Mouse (Mus musculus): Measurements from ENCODE around the gene Ugt1a10. TPM values are rescaled to one million over a fixed set of nuclear protein-coding genes. Genes with fewer than 3 reads are reported as not detected.

Gene Ugt1a10
- total RNA-seq, 2 experiments from 2014 or later, result not detected

DNA sequence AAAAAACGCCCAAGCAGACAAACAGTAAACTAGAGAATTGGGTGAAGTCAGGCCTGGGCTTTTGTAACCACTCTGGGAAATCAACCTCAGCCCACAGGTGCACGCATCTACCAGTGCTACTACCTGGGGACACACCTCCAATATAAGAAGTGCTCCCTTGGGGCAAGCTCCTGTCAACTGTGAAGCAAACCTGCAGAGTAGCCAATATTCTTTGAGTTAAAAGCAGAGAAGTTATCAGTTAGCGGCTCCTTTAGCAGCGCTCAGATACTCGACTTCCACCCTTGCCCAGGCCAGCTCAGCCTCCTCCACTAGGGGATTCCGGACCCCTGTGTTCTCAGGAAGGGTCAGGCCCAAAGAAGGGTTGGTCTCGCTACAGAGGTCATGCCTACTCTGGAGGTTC is 206.5 kb downstream of the Ugt1a10 start:
- no peak for ATAC-seq (replicated peaks; ENCODE audit: low FRiP score, poor library complexity, severe bottlenecking)

DNA sequence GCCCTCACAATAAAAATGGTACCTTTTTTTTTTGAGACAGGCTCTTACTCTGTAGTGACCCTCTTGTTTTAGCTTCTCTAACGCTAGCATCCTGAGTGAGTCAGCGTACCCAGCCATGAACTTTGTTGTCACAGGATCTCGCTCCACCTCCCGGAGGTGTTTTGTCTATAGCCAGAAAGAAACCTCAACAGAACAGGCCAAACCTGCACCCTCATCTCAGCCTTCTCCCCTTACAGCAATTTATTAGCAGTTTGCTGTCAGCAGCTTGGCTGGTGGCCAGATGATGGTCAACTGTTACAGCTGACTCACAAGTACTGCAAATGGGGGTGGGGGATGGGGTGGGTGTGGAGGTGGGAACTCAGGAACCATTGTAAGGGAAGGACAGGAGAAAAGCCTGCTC is 207.1 kb downstream of the Ugt1a10 start:
- ATAC-seq (replicated peaks; ENCODE audit: low FRiP score, poor library complexity, severe bottlenecking), result no peak

DNA sequence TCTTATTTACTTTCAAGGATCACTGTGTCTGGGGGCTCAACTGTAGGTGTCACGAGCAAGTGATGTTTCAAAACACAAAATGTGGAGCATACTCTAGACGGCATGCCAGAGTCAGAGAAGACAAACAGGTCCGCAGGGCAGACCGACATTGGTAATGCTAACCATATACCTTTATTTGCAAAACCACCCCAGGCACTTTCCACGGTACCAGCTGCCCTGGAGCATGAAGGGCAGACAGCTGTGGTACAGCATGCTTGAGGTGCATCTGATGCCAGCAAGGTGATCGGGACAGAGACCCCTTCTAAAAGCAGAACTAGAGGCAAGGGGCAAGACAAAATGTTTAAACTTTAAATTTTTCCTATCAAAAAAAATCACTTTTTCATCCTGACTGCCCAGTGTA is 207.8 kb downstream of the Ugt1a10 start:
- ATAC-seq (replicated peaks; ENCODE audit: low FRiP score, poor library complexity, severe bottlenecking), result no peak

DNA sequence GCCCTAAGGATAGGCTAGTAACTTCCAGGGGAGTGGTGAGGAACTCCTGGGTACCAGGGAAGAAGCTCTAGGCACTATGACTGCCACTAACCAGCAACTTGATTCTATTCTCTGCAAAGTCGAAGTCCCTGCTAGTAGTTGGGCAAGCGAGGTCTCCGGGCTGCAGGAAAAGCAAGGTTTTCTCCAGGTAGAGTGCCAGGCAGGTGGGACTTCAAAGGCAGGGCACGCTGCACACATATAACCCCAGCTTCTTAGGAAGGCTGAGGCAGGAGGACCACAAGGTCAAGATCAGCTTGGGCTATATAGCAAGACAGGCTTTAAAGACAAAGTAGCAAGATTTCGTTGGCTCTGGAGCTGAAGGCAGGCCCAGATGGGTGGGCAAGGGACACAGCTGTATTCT is 208.6 kb downstream of the Ugt1a10 start:
- no peak for ATAC-seq (replicated peaks; ENCODE audit: low FRiP score, poor library complexity, severe bottlenecking)

DNA sequence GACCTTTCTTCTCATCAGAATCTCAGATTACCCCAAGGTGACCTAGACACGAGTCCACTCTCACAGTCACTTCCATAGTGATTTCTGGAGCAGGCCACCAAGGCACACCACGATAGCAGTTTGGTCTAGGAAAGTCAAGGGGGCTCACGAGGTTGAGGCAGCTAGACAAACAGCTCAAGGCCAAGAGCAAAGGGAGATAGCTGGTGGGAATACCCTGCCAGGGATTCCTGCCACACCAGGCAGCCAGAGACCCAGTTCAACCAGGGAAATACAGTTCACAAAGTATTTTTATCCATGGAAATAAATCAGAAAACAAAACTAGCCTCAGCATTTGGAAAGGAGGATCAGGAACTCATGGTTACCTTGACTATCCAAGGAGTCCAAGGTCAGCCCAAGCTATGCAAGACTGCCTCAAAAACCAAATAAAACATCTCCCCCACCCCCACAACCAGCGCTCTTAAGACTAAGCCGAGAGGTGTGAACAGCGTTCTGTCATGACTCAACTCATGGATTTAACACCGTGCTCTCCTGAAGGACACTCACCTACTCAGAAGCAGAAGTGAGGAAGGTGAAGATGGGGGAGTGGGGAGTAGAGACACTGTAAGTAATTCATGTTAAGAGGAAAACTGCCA is 209.2 kb downstream of the Ugt1a10 start:
- no peak for ATAC-seq (replicated peaks; ENCODE audit: low FRiP score, poor library complexity, severe bottlenecking)

DNA sequence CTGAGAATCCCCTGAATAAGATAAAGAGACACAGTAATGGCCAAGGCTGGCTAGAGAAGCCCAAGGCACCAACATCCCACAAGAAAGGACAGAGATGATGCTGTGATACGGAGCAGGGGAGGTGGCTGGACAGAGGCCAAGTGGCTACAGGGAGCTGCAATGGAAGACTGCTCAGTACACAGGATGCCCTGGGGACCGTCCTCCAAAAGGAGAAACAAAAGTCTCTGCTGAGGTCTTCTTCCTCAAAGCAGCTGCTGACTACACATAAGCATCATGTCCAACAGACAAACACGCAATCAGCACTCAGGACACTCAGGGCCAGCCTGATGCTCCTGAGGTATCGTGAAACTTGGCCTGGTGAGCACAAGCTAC is 209.7 kb downstream of the Ugt1a10 start:
- ATAC-seq (replicated peaks; ENCODE audit: low FRiP score, poor library complexity, severe bottlenecking), result no peak

DNA sequence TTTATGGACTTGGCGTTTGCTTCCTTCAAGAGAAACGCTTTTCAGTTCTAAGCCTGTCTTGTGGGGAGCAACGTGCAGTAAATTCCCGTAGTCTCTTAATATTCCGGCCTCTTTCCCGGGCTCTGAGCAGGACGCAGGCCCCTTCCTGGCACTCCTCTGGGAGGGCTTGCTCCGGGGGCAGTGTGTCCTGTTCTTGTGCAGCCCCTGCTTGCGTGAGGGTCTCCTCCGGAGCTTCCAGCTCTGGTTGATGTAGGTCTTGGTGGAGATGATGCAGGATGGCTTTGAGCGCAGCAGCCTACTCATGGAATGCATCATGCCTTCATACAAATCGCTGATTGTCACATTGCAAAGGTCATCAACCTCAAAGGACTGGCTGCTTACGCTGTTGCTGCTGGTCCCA is 210.9 kb downstream of the Ugt1a10 start:
- ATAC-seq (replicated peaks; ENCODE audit: low FRiP score, poor library complexity, severe bottlenecking), result no peak

DNA sequence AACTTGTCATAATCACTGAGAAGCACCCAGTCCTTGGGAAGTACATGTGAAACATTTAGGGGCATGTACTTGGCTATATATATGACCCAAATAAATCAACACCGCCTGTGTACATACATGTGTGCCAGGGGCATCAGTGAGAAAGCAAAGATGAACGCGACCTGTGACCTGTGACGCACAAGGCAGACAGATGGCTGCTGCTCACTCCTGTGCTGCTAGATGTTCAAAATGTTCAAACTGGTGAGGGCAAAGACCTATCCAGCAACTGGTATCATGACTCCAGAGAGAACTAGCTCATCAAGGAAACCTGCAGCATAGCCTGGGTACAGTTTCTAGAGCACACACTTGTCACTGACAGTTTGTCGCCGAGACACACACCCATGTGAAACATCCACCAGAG is 212.3 kb downstream of the Ugt1a10 start:
- no peak for ATAC-seq (replicated peaks; ENCODE audit: low FRiP score, poor library complexity, severe bottlenecking)

DNA sequence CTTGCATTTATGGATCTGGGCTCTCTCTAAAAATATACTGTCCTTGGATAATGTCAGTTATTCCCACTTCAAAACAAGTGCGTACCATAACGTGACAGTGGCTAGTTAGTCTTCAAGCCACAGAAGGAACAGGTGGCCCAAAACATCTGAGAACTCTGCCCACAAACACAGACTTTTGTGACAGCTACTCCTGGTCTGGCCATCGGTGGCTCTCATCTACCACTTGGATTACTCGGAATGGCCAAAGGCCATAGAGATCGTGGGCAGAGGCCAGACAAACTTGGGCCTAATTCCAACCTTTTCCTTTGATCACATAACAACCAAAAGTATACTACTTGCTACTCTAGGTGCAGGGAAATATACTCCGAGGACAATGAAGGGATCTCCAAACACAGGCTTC is 212.9 kb downstream of the Ugt1a10 start:
- no peak for ATAC-seq (replicated peaks; ENCODE audit: low FRiP score, poor library complexity, severe bottlenecking)

Other genes starting within 250 kb of the Ugt1a10 start
- gene Dgkd, start 202.1 kb upstream of the Ugt1a10 start, total RNA-seq (2015; ENCODE audit: low replicate concordance), result 23.1 and 29.3 TPM in 2 replicates
- gene Dgkd, start 202.1 kb upstream of the Ugt1a10 start, total RNA-seq (2017; ENCODE audit: low replicate concordance), result 19.3 and 24.0 TPM in 2 replicates
- gene Usp40, start 46.8 kb upstream of the Ugt1a10 start, total RNA-seq (2015; ENCODE audit: low replicate concordance), result 5.4 and 5.8 TPM in 2 replicates
- 1.2 and 2.2 TPM in 2 replicates for gene Usp40, start 46.8 kb upstream of the Ugt1a10 start, total RNA-seq (2017; ENCODE audit: low replicate concordance)
- not detected in 2 replicates for gene Ugt1a9, start 15.4 kb downstream of the Ugt1a10 start, total RNA-seq (2015; ENCODE audit: low replicate concordance)
- gene Ugt1a9, start 15.4 kb downstream of the Ugt1a10 start, total RNA-seq (2017; ENCODE audit: low replicate concordance), result not detected in 2 replicates
- gene Ugt1a8, start 32.4 kb downstream of the Ugt1a10 start, total RNA-seq (2015; ENCODE audit: low replicate concordance), result not detected in 2 replicates
- not detected in 2 replicates for gene Ugt1a8, start 32.4 kb downstream of the Ugt1a10 start, total RNA-seq (2017; ENCODE audit: low replicate concordance)
- gene Ugt1a7c, start 39.7 kb downstream of the Ugt1a10 start, total RNA-seq (2015; ENCODE audit: low replicate concordance), result 4.0 and 7.5 TPM in 2 replicates
- gene Ugt1a7c, start 39.7 kb downstream of the Ugt1a10 start, total RNA-seq (2017; ENCODE audit: low replicate concordance), result 3.6 and 11.5 TPM in 2 replicates
- gene Ugt1a6b, start 47.9 kb downstream of the Ugt1a10 start, total RNA-seq (2015; ENCODE audit: low replicate concordance), result not detected in 2 replicates
- gene Ugt1a6b, start 47.9 kb downstream of the Ugt1a10 start, total RNA-seq (2017; ENCODE audit: low replicate concordance), result not detected in 2 replicates
- gene Ugt1a6a, start 79.4 kb downstream of the Ugt1a10 start, total RNA-seq (2015; ENCODE audit: low replicate concordance), result 1.8 and 5.9 TPM in 2 replicates
- gene Ugt1a6a, start 79.4 kb downstream of the Ugt1a10 start, total RNA-seq (2017; ENCODE audit: low replicate concordance), result 0.26 TPM in 1 of 2 replicates, not detected in the other
- gene Ugt1a5, start 110.6 kb downstream of the Ugt1a10 start, total RNA-seq (2015; ENCODE audit: low replicate concordance), result 0.72 TPM in 1 of 2 replicates, not detected in the other
- not detected in 2 replicates for gene Ugt1a5, start 110.6 kb downstream of the Ugt1a10 start, total RNA-seq (2017; ENCODE audit: low replicate concordance)
- 1.1 TPM in 1 of 2 replicates, not detected in the other for gene Ugt1a2, start 145.2 kb downstream of the Ugt1a10 start, total RNA-seq (2015; ENCODE audit: low replicate concordance)
- not detected in 2 replicates for gene Ugt1a2, start 145.2 kb downstream of the Ugt1a10 start, total RNA-seq (2017; ENCODE audit: low replicate concordance)
- gene Dnajb3, start 150.4 kb downstream of the Ugt1a10 start, total RNA-seq (2015; ENCODE audit: low replicate concordance), result 49.0 and 58.7 TPM in 2 replicates
- 8.7 and 28.2 TPM in 2 replicates for gene Dnajb3, start 150.4 kb downstream of the Ugt1a10 start, total RNA-seq (2017; ENCODE audit: low replicate concordance)
- 0.72 TPM in 1 of 2 replicates, not detected in the other for gene Ugt1a1, start 156.6 kb downstream of the Ugt1a10 start, total RNA-seq (2015; ENCODE audit: low replicate concordance)
- gene Ugt1a1, start 156.6 kb downstream of the Ugt1a10 start, total RNA-seq (2017; ENCODE audit: low replicate concordance), result 3.9 TPM in 1 of 2 replicates, not detected in the other
- gene Mroh2a, start 171.6 kb downstream of the Ugt1a10 start, total RNA-seq (2015; ENCODE audit: low replicate concordance), result not detected in 2 replicates
- 0.30 and 0.64 TPM in 2 replicates for gene Mroh2a, start 171.6 kb downstream of the Ugt1a10 start, total RNA-seq (2017; ENCODE audit: low replicate concordance)
- 297 and 306 TPM in 2 replicates for gene Hjurp, start 222.2 kb downstream of the Ugt1a10 start, total RNA-seq (2015; ENCODE audit: low replicate concordance)
- gene Hjurp, start 222.2 kb downstream of the Ugt1a10 start, total RNA-seq (2017; ENCODE audit: low replicate concordance), result 349 and 388 TPM in 2 replicates
- gene Trpm8, start 222.3 kb downstream of the Ugt1a10 start, total RNA-seq (2015; ENCODE audit: low replicate concordance), result not detected in 2 replicates
- not detected in 2 replicates for gene Trpm8, start 222.3 kb downstream of the Ugt1a10 start, total RNA-seq (2017; ENCODE audit: low replicate concordance)

Measured in erythroid progenitor cell, adult 5-6 weeks (primary cell).